8 mouse cellular contexts compared by ENCODE assay signal in genomic region chr2:156439666-156440462, GRCm38 (mm10). TPM values are rescaled to one million over a fixed set of nuclear protein-coding genes. Genes with fewer than 3 reads are reported as not detected.
DNase-seq lines count a peak whose midpoint lies in the region; ATAC-seq and TF ChIP-seq lines count a peak whose summit lies in the region.

No protein-coding gene starts in this region.

- no peak for TF ChIP-seq CTCF in lung, embryonic 14.5 days (IDR thresholded peaks at IDR 0.05; ENCODE audit: low read depth)

- 0 out of 2 replicates have a peak, but pooled peaks cover 5% of the 10 kb centered on the region for H3K4me1 ChIP-seq in lung, embryonic 14.5 days (ENCODE audit: insufficient read depth)
- H3K4me1 ChIP-seq in kidney, embryonic 14.5 days (ENCODE audit: control insufficient read depth, insufficient read depth, low read length): peaks cover 13% of the 10 kb centered on the region; the same call in 1 of the 2 replicates
- peaks cover 5% of the 10 kb centered on the region; the same call in 1 of the 2 replicates for H3K4me1 ChIP-seq in neural tube, embryonic 11.5 days (ENCODE audit: control insufficient read depth, insufficient read depth, low read length)

- intact Hi-C loops in left cerebral cortex, postnatal 25 days (cut with DNase I): no loop called here

- no peaks in the 10 kb centered on the region for H3K27me3 ChIP-seq in lung, embryonic 14.5 days (ENCODE audit: insufficient read depth, low read length)
- H3K27me3 ChIP-seq in kidney, embryonic 14.5 days (ENCODE audit: control insufficient read depth, insufficient read depth, low read length): no peaks in the 10 kb centered on the region
- no peaks in the 10 kb centered on the region for H3K27me3 ChIP-seq in neural tube, embryonic 11.5 days (ENCODE audit: control insufficient read depth, insufficient read depth, low read length)

- no peak overlapping the region for H3K9ac ChIP-seq in lung, embryonic 14.5 days
- H3K9ac ChIP-seq in kidney, embryonic 14.5 days (ENCODE audit: low read depth, low read length): no peak overlapping the region
- no peak overlapping the region for H3K9ac ChIP-seq in neural tube, embryonic 11.5 days (ENCODE audit: low read length)

- peak; percentile 59 for DNase-seq in lung, embryonic 14.5 days
- no peak for DNase-seq in lung, postnatal 25 days (ENCODE audit: low spot score)
- peak; percentile 72 for DNase-seq in forelimb bud, embryonic 11.5 days (ENCODE audit: low read depth, low spot score)
- peak; percentile 41 for DNase-seq in neural tube, embryonic 11.5 days (ENCODE audit: low spot score)
- no peak for DNase-seq in layer of hippocampus, adult 9-11 months
- DNase-seq in left cerebral cortex, postnatal 25 days (ENCODE audit: low spot score in 2 of 2): no peak

- peak overlapping the region; percentile 60 for H3K27ac ChIP-seq in lung, embryonic 14.5 days (ENCODE audit: low read depth)
- peak overlapping the region; percentile 65; the same call in 1 of the 2 replicates for H3K27ac ChIP-seq in kidney, embryonic 14.5 days (ENCODE audit: low read depth, low read length)
- no peak overlapping the region for H3K27ac ChIP-seq in neural tube, embryonic 11.5 days (ENCODE audit: low read depth, low read length)

- no peaks in the 10 kb centered on the region for H3K9me3 ChIP-seq in lung, embryonic 14.5 days (ENCODE audit: low read depth, low read length)
- H3K9me3 ChIP-seq in kidney, embryonic 14.5 days (ENCODE audit: control insufficient read depth, low read length): no peaks in the 10 kb centered on the region
- H3K9me3 ChIP-seq in neural tube, embryonic 11.5 days (ENCODE audit: control insufficient read depth, low read length): no peaks in the 10 kb centered on the region

- ATAC-seq in lung, embryonic 14.5 days (ENCODE audit: insufficient read depth): peak; percentile 33; the same call in 1 of the 2 replicates
- ATAC-seq in kidney, embryonic 14.5 days (ENCODE audit: low FRiP score, low TSS enrichment): peak; percentile 47; the same call in 1 of the 2 replicates
- no peak for ATAC-seq in neural tube, embryonic 11.5 days (ENCODE audit: insufficient read depth, low FRiP score, low TSS enrichment)
- no peak for ATAC-seq in frontal cortex, adult (ENCODE audit: low TSS enrichment)

- no peaks in the 10 kb centered on the region for H3K36me3 ChIP-seq in lung, embryonic 14.5 days (ENCODE audit: insufficient read depth)
- H3K36me3 ChIP-seq in kidney, embryonic 14.5 days (ENCODE audit: control insufficient read depth, insufficient read depth, low read length): no peaks in the 10 kb centered on the region
- H3K36me3 ChIP-seq in neural tube, embryonic 11.5 days (ENCODE audit: control insufficient read depth, insufficient read depth, low read length): no peaks in the 10 kb centered on the region

- 0 out of 2 replicates have a peak overlapping the region, but pooled peaks have one; percentile 15 for H3K4me2 ChIP-seq in lung, embryonic 14.5 days
- H3K4me2 ChIP-seq in kidney, embryonic 14.5 days (replicated peaks; ENCODE audit: low read depth, low read length): no peak overlapping the region
- H3K4me2 ChIP-seq in neural tube, embryonic 11.5 days (ENCODE audit: low read depth): no peak overlapping the region

- no peak overlapping the region for H3K4me3 ChIP-seq in lung, embryonic 14.5 days (ENCODE audit: low read depth, low read length)
- H3K4me3 ChIP-seq in kidney, embryonic 14.5 days (ENCODE audit: low read length): no peak overlapping the region
- no peak overlapping the region for H3K4me3 ChIP-seq in neural tube, embryonic 11.5 days (ENCODE audit: low read depth, low read length)

- 16% methylated on average over 11 of the region's 11 CpGs for WGBS in lung, embryonic 14.5 days
- 31% methylated on average over 11 of the region's 11 CpGs for WGBS in kidney, embryonic 14.5 days
- 44% methylated on average over 11 of the region's 11 CpGs for WGBS in neural tube, embryonic 11.5 days

RNA-seq across cellular contexts. Expression of gene Epb41l1, which starts 19.2 kb away (rescaled TPM):
- polyA plus RNA-seq in lung, embryonic 14.5 days (2014; fragmentation: Nextera tagmentation; extraction: Ambion mirVana): 2.1 and 3.2 TPM in 2 replicates
- 2.5 and 3.1 TPM in 2 replicates for polyA plus RNA-seq in kidney, embryonic 14.5 days (2014; fragmentation: Nextera tagmentation; extraction: Ambion mirVana)
- 3.9 and 4.4 TPM in 2 replicates for polyA plus RNA-seq in neural tube, embryonic 11.5 days (2014; fragmentation: Nextera tagmentation; extraction: Ambion mirVana)
- total RNA-seq in left cerebral cortex, postnatal 25 days (2021): 100 to 1,000 TPM; 349 to 370 TPM

Comparison
In these comparisons a context has a peak if more than half of its experiments do, and no peak if none do; other contexts are left out.
1. DNase-seq: peak in lung, embryonic 14.5 days (single experiment), forelimb bud, embryonic 11.5 days (single experiment) and neural tube, embryonic 11.5 days (single experiment); none in lung, postnatal 25 days (single experiment), layer of hippocampus, adult 9-11 months (single experiment) and left cerebral cortex, postnatal 25 days (0 of 2).
2. ATAC-seq: peak in lung, embryonic 14.5 days (single experiment) and kidney, embryonic 14.5 days (single experiment); none in neural tube, embryonic 11.5 days (single experiment) and frontal cortex, adult (single experiment).